ENCODE assay signal across 13 mouse cellular contexts in genomic region chr4:141254234-141254633, GRCm38 (mm10). TPM values are rescaled to one million over a fixed set of nuclear protein-coding genes. Genes with fewer than 3 reads are reported as not detected.
DNase-seq lines count a peak whose midpoint lies in the region; ATAC-seq and TF ChIP-seq lines count a peak whose summit lies in the region.
"Had no signal": no experiment of that assay in that cellular context is flagged by ENCODE, and none has a peak within 500 bp of the region (broad histone marks: within the 10 kb centered on the region; RNA-seq: fewer than 3 reads in every experiment).

No protein-coding gene starts in this region.

- peaks cover 3% of the 10 kb centered on the region; the same call in 1 of the 2 replicates for H3K27me3 ChIP-seq in embryonic facial prominence, embryonic 15.5 days
- peaks cover 17% of the 10 kb centered on the region for H3K27me3 ChIP-seq in midbrain, embryonic 13.5 days

- no peaks in the 10 kb centered on the region for H3K9me3 ChIP-seq in embryonic facial prominence, embryonic 15.5 days (replicated peaks)
- H3K9me3 ChIP-seq in midbrain, embryonic 13.5 days = no peaks in the 10 kb centered on the region

- 57% methylated on average over 16 of the region's 16 CpGs for WGBS in embryonic facial prominence, embryonic 15.5 days
- 83% methylated on average over 16 of the region's 16 CpGs for WGBS in midbrain, embryonic 13.5 days

- H3K4me2 ChIP-seq in embryonic facial prominence, embryonic 15.5 days (replicated peaks) = no peak overlapping the region
- no peak overlapping the region for H3K4me2 ChIP-seq in midbrain, embryonic 13.5 days (replicated peaks)

- peak; percentile 61 for DNase-seq in gastrocnemius, adult 2 months
- DNase-seq in gastrocnemius, adult 8-10 months (ENCODE audit: low spot score in 2 of 2) = no peak
- DNase-seq in left cerebral cortex, postnatal 4 days = peak; percentile 90
- no peak for DNase-seq in left cerebral cortex, adult 18-20 months (ENCODE audit: low spot score in 2 of 2)
- no peak for DNase-seq in spleen, adult 18-20 months
- DNase-seq in frontal cortex, adult 2 months (ENCODE audit: extremely low spot score in 1 of 2, low spot score in 1 of 2) = no peak
- DNase-seq: cerebellum, adult 9-10 months; retina, postnatal 1 day had no signal

- H3K4me3 ChIP-seq in gastrocnemius, adult 2 months = no peak overlapping the region
- H3K4me3 ChIP-seq in embryonic facial prominence, embryonic 15.5 days (replicated peaks) = no peak overlapping the region
- no peak overlapping the region for H3K4me3 ChIP-seq in midbrain, embryonic 13.5 days (replicated peaks)

- H3K9ac ChIP-seq in embryonic facial prominence, embryonic 15.5 days = no peak overlapping the region
- 0 out of 2 replicates have a peak overlapping the region, but pooled peaks have one; percentile 3 for H3K9ac ChIP-seq in midbrain, embryonic 13.5 days (replicated peaks)

- ATAC-seq in embryonic facial prominence, embryonic 15.5 days (ENCODE audit: insufficient number of reproducible peaks, low FRiP score, low TSS enrichment, low read depth) = no peak
- ATAC-seq in midbrain, embryonic 13.5 days = no peak; the same call in 1 of the 2 replicates
- ATAC-seq: activated CD4-positive, CD25-positive, alpha-beta regulatory T cell, adult 4 months; CD4-positive, CD25-positive, alpha-beta regulatory T cell, adult 4 months had no signal

- H3K27ac ChIP-seq in gastrocnemius, adult 2 months = no peak overlapping the region
- H3K27ac ChIP-seq in embryonic facial prominence, embryonic 15.5 days (replicated peaks) = 0 out of 2 replicates have a peak overlapping the region, but pooled peaks have one; percentile 2
- H3K27ac ChIP-seq in midbrain, embryonic 13.5 days = no peak overlapping the region
- H3K27ac ChIP-seq: kidney, postnatal 0 days had no signal

- intact Hi-C loops in gastrocnemius, adult 2 months (cut with DNase I) = no loop called here
- intact Hi-C loops in left cerebral cortex, postnatal 4 days (cut with DNase I) = no loop called here

- TF ChIP-seq CTCF in gastrocnemius, adult 2 months (IDR thresholded peaks at IDR 0.05) = no peak

- H3K4me1 ChIP-seq in embryonic facial prominence, embryonic 15.5 days = peaks cover 16% of the 10 kb centered on the region
- peaks cover 4% of the 10 kb centered on the region; the same call in 1 of the 2 replicates for H3K4me1 ChIP-seq in midbrain, embryonic 13.5 days (replicated peaks)

- peaks cover 26% of the 10 kb centered on the region for H3K36me3 ChIP-seq in embryonic facial prominence, embryonic 15.5 days
- no peaks in the 10 kb centered on the region for H3K36me3 ChIP-seq in midbrain, embryonic 13.5 days

RNA-seq across cellular contexts. Expression of gene Arhgef19, which starts 14.9 kb away (rescaled TPM):
- total RNA-seq in gastrocnemius, adult 2 months (2021) = under 1 TPM; 0.31 to 0.33 TPM
- total RNA-seq in gastrocnemius, adult 8-10 months (2022) = 1 to 10 TPM in 1 of 4 experiments, under 1 TPM in 3; 0.10 to 1.1 (median 0.22) TPM
- 1 to 10 TPM; 1.8 to 2.4 TPM for total RNA-seq in left cerebral cortex, postnatal 4 days (2021)
- 10 to 100 TPM; 17.9 to 21.2 TPM for total RNA-seq in left cerebral cortex, adult 18-20 months (2021)
- polyA plus RNA-seq in embryonic facial prominence, embryonic 15.5 days (2015; fragmentation: Nextera tagmentation; extraction: Ambion mirVana) = 25.6 and 27.7 TPM in 2 replicates
- polyA plus RNA-seq in midbrain, embryonic 13.5 days (2015; fragmentation: Nextera tagmentation; extraction: Ambion mirVana) = 0.93 and 0.98 TPM in 2 replicates
- polyA plus RNA-seq in frontal cortex, adult 2 months (2012; rRNA removed) = 10.4 and 11.8 TPM in 2 replicates
- polyA plus RNA-seq: activated CD4-positive, CD25-positive, alpha-beta regulatory T cell, adult 4 months; CD4-positive, CD25-positive, alpha-beta regulatory T cell, adult 4 months had no signal

RNA-seq across cellular contexts. Expression of gene Rsg1, which starts 40.5 kb away (rescaled TPM):
- not detected for total RNA-seq in gastrocnemius, adult 2 months (2021)
- total RNA-seq in gastrocnemius, adult 8-10 months (2022) = 1 to 10 TPM in 1 of 4 experiments, not detected in 3; 1.4 TPM
- 1 to 10 TPM; 4.3 to 5.1 TPM for total RNA-seq in left cerebral cortex, postnatal 4 days (2021)
- 1 to 10 TPM; 3.6 to 4.3 TPM for total RNA-seq in left cerebral cortex, adult 18-20 months (2021)
- polyA plus RNA-seq in embryonic facial prominence, embryonic 15.5 days (2015; fragmentation: Nextera tagmentation; extraction: Ambion mirVana) = 6.8 and 8.1 TPM in 2 replicates
- polyA plus RNA-seq in midbrain, embryonic 13.5 days (2015; fragmentation: Nextera tagmentation; extraction: Ambion mirVana) = 6.4 and 8.9 TPM in 2 replicates
- 3.4 and 3.8 TPM in 2 replicates for polyA plus RNA-seq in frontal cortex, adult 2 months (2012; rRNA removed)

RNA-seq across cellular contexts. Expression of gene Epha2, which starts 46.8 kb away (rescaled TPM):
- total RNA-seq in gastrocnemius, adult 2 months (2021) = 1 to 10 TPM; 1.8 to 2.6 TPM
- total RNA-seq in gastrocnemius, adult 8-10 months (2022) = 1 to 10 TPM in 3 of 4 experiments, under 1 TPM in 1; 0.85 to 2.0 (median 1.8) TPM
- 1 to 10 TPM; 1.6 TPM for total RNA-seq in left cerebral cortex, postnatal 4 days (2021)
- 1 to 10 TPM; 1.3 to 1.5 TPM for total RNA-seq in left cerebral cortex, adult 18-20 months (2021)
- polyA plus RNA-seq in embryonic facial prominence, embryonic 15.5 days (2015; fragmentation: Nextera tagmentation; extraction: Ambion mirVana) = 7.4 and 7.6 TPM in 2 replicates
- polyA plus RNA-seq in midbrain, embryonic 13.5 days (2015; fragmentation: Nextera tagmentation; extraction: Ambion mirVana) = 3.5 and 4.7 TPM in 2 replicates
- polyA plus RNA-seq in frontal cortex, adult 2 months (2012; rRNA removed) = 2.3 and 2.6 TPM in 2 replicates
- polyA plus RNA-seq: activated CD4-positive, CD25-positive, alpha-beta regulatory T cell, adult 4 months had no signal

Comparison
In these comparisons a context has a peak if more than half of its experiments do, and no peak if none do; other contexts are left out.
1. DNase-seq: peak in gastrocnemius, adult 2 months (single experiment) and left cerebral cortex, postnatal 4 days (single experiment); none in gastrocnemius, adult 8-10 months (0 of 2), left cerebral cortex, adult 18-20 months (0 of 2), spleen, adult 18-20 months (0 of 2) and frontal cortex, adult 2 months (0 of 2).
2. RNA of gene Arhgef19, which starts 14.9 kb away (total RNA-seq): 17.9 to 21.2 TPM in left cerebral cortex, adult 18-20 months; 1.8 to 2.4 TPM in left cerebral cortex, postnatal 4 days, 0.31 to 0.33 TPM in gastrocnemius, adult 2 months and 0.10 to 1.1 TPM in gastrocnemius, adult 8-10 months; every median in the first group is over 4 times any median in the second.